Mouse (Mus musculus) C2C12 (cell line): ENCODE results near the gene Agtrap. TPM values are rescaled to one million over a fixed set of nuclear protein-coding genes. Genes with fewer than 3 reads are reported as not detected.
"Not testable (repeated sequence)": the region's sequence is repeated elsewhere in the genome, so short reads cannot be mapped to it uniquely, and the experiment has no call there.

Experiments used
- H3K27me3 ChIP-seq: one replicate; pipeline ENCODE4 v1.6.1; 2011; ENCODE audit not compliant: control insufficient read depth, insufficient read depth, insufficient read length
- H3K36me3 ChIP-seq: one replicate; pipeline ENCODE4 v1.6.1; 2011; ENCODE audit not compliant: control insufficient read depth, insufficient read depth
- H3K4me3 ChIP-seq: one replicate; pipeline ENCODE4 v1.5.1; 2011; ENCODE audit warnings: mild to moderate bottlenecking, control low read depth; ENCODE audit not compliant: poor library complexity, insufficient read depth, severe bottlenecking
- H3K79me2 ChIP-seq: one replicate; pipeline ENCODE4 v1.6.1; 2011; ENCODE audit not compliant: control insufficient read depth, insufficient read depth
- H3K79me3 ChIP-seq: one replicate; pipeline ENCODE4 v1.6.1; 2011; ENCODE audit warnings: low read depth, control low read depth
- H3ac ChIP-seq: one replicate; pipeline ENCODE3; 2011; ENCODE audit warnings: low read depth; ENCODE audit not compliant: control insufficient read depth, insufficient read length
- CEBPB ChIP-seq: IDR thresholded peaks from one replicate; pipeline ENCODE4 v1.6.1; 2011; ENCODE audit warnings: low read depth, mild to moderate bottlenecking, control low read depth, moderate library complexity
- CTCF ChIP-seq: IDR thresholded peaks from one replicate; pipeline ENCODE4 v1.5.1; 2011; ENCODE audit not compliant: control insufficient read depth, insufficient read depth, insufficient read length
- FOSL1 ChIP-seq: IDR thresholded peaks from one replicate; pipeline ENCODE4 v1.8.0; 2011; ENCODE audit warnings: mild to moderate bottlenecking, low read length; ENCODE audit not compliant: poor library complexity, insufficient read depth, severe bottlenecking
- MAX ChIP-seq: IDR thresholded peaks from one replicate; pipeline ENCODE4 v1.6.1; 2011; ENCODE audit warnings: mild to moderate bottlenecking, control low read depth
- MYOD1 ChIP-seq: IDR thresholded peaks from one replicate; pipeline ENCODE4 v1.6.1; 2011; ENCODE audit warnings: low read depth; ENCODE audit not compliant: control insufficient read depth, insufficient read length
- MYOG ChIP-seq: IDR thresholded peaks from one replicate; pipeline ENCODE4 v1.6.1; 2011; ENCODE audit not compliant: control insufficient read depth, insufficient read length; ENCODE audit errors: extremely low read depth
- USF1 ChIP-seq: IDR thresholded peaks from one replicate; pipeline ENCODE4 v1.6.1; 2011; ENCODE audit warnings: low read depth, mild to moderate bottlenecking, control low read depth, moderate library complexity
- polyA plus RNA-seq: library from polyadenylated mRNA; unstranded; fragments of >200 nt; fragmentation: generic; extraction: Trizol; gene quantifications from one replicate; pipeline ENCODE4 v1.2.1, GENCODE M21; 2012; ENCODE audit warnings: missing spikeins

Gene Agtrap
- polyA plus RNA-seq, 1 experiment = 8.2 TPM

DNA sequence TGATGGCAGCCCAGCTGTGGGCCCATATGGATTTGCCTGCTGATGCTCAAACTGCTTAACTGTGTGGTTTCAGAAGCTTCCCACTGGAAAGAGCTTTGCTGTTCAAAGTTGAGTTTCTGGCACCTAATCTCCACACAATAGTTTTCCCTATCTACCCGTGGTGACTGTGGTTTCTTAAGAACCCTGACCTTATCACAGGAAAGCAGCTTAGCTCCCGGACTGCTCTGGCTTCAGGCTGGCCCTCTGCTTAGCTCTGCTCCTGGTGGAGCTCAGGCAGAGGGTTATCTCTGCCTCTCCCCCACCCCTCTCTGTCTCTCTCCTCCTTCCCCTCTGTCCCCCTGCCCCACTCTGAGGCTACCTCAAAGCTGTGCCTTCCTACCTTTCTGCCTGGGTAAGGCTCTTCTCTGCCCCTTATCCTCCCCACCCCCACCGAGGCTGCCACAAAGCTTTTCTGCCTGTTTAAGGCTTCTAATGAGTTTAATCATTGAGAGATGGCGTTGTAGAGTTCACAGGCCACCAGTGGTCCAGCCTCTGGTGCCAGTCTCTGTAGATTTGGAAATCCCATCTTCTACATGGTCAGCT lies 41.3 kb downstream of the Agtrap start:
- no peak overlapping the region for H3ac ChIP-seq
- H3K4me3 ChIP-seq = no peak overlapping the region
- H3K27me3 ChIP-seq = no peaks in the 10 kb centered on the region
- peaks cover 2% of the 10 kb centered on the region for H3K79me2 ChIP-seq
- no peak for TF ChIP-seq USF1
- no peak for TF ChIP-seq MYOD1
- no peak for TF ChIP-seq CTCF
- no peak for TF ChIP-seq CEBPB
- TF ChIP-seq MAX = no peak
- TF ChIP-seq MYOG = no peak
- no peak for TF ChIP-seq FOSL1
- H3K79me3 ChIP-seq = peaks cover 3% of the 10 kb centered on the region
- peaks cover 48% of the 10 kb centered on the region for H3K36me3 ChIP-seq

DNA sequence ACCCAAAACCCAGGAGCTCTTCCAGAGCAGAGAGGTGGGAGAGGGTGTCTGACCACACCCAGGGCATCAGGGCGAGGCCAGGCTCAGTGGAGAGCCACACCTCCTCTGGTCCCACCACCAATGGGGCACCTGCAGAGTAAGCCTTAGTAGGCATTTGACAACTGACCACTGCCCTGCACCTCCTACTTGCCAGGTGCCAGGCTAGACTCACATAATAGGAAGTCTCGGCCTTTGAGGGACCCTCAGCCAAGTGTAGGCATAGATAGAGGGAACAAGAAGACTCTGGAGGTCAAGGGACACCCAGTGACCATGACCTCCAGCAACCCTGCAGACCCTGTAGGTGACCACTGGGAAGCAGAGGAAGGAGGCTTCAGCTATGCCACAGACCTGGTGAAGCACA lies 43.7 kb downstream of the Agtrap start:
- no peak overlapping the region for H3K4me3 ChIP-seq
- no peak overlapping the region for H3ac ChIP-seq
- peaks cover 26% of the 10 kb centered on the region for H3K79me2 ChIP-seq
- no peaks in the 10 kb centered on the region for H3K27me3 ChIP-seq
- TF ChIP-seq MYOD1 = no peak
- no peak for TF ChIP-seq CEBPB
- no peak for TF ChIP-seq MAX
- no peak for TF ChIP-seq CTCF
- no peak for TF ChIP-seq FOSL1
- TF ChIP-seq MYOG = no peak
- H3K36me3 ChIP-seq = peaks cover 34% of the 10 kb centered on the region
- peaks cover 6% of the 10 kb centered on the region for H3K79me3 ChIP-seq

- H3K27me3 ChIP-seq, H3K79me3 ChIP-seq, H3ac ChIP-seq, H3K4me3 ChIP-seq: not testable (repeated sequence)
- peaks cover 30% of the 10 kb centered on the region for H3K79me2 ChIP-seq
- peaks cover 30% of the 10 kb centered on the region for H3K36me3 ChIP-seq
Measured at GRCm38 (mm10) chr4:148043327-148043726, 44.5 kb downstream of the Agtrap start.

DNA sequence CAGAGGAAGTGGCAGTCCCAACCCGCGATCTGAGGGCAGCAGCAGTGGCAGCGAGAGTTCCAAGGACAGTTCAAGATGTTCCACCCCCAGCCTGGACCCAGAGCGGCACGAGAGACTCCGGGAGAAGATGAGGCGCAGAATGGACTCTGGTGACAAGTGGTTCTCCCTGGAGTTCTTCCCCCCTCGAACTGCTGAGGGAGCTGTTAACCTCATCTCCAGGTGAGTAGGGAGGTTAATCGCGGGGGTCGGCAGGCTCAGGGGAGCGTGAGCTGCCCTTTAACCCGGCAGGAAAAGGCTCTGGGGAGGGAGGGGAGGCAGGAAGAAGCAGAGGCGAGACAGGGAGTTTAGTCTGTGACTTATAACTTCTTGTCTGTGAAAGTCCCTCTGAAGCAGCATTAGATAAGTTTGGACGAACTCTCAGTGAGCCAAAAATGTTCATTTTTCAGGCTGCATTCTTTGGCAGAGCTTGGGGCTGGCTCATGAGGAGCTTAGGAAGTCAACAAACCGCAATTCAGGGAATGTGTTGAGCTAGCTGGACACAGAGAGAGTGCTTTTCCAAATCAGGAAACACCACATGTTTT lies 46.1 kb downstream of the Agtrap start:
- peaks cover 10% of the 10 kb centered on the region for H3K79me3 ChIP-seq
- peaks cover 17% of the 10 kb centered on the region for H3K36me3 ChIP-seq
- peaks cover 41% of the 10 kb centered on the region for H3K79me2 ChIP-seq
- peak overlapping the region; percentile 28 for H3K4me3 ChIP-seq
- no peaks in the 10 kb centered on the region for H3K27me3 ChIP-seq
- no peak for TF ChIP-seq MYOG
- peak overlapping the region; percentile 51 for H3ac ChIP-seq

DNA sequence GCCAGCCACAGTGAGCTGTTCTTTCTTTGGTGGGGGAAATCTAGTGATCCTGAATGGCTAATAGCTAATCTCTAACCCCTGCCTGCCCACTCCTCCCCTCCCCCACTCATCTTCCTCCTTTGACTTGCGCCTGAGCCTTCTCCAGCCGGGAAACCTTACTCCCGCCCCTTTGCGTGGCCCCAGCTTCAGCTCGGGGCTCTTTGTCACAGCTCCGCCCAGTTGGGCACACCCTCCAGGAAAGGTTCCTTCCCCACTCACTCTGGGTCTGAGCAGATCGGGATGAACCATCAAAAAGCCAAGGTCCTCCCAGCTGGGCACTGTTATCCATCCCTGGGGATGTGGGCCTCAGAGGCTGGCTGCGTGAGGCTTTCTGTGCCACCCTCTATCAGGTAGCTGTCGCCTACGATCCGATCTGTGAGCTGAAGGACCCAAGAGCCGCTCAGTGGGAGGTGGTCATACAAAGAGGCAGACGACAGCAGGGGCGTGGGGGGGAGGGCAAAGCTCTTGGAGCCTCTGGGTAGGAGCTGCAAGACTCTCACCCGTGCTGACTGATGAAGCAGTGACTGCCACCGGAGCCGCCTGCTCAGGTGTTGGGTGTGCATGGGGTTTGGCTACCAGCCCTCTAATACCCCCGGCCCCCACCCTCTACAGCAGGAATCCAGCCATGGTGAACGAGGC lies 46.8 kb downstream of the Agtrap start:
- peaks cover 17% of the 10 kb centered on the region for H3K36me3 ChIP-seq
- H3ac ChIP-seq = peak overlapping the region; percentile 51
- H3K79me2 ChIP-seq = peaks cover 41% of the 10 kb centered on the region
- H3K79me3 ChIP-seq = peaks cover 10% of the 10 kb centered on the region
- peak overlapping the region; percentile 28 for H3K4me3 ChIP-seq
- no peaks in the 10 kb centered on the region for H3K27me3 ChIP-seq
- TF ChIP-seq MAX (no peak), MYOD1 (no peak), MYOG (no peak), CEBPB (no peak), FOSL1 (no peak), CTCF (no peak), USF1 (no peak)

- Histone ChIP-seq H3K79me3 (peaks cover 10% of the 10 kb centered on the region), H3K79me2 (peaks cover 41% of the 10 kb centered on the region), H3ac (peak overlapping the region; percentile 2), H3K36me3 (peaks cover 17% of the 10 kb centered on the region), H3K27me3 (no peaks in the 10 kb centered on the region), H3K4me3 (peak overlapping the region; percentile 75)
- TF ChIP-seq CTCF (no peak), MYOD1 (no peak), CEBPB (no peak), MAX (no peak), MYOG (no peak), USF1 (no peak), FOSL1 (no peak)
Measured at GRCm38 (mm10) chr4:148040029-148040830, 47.6 kb downstream of the Agtrap start.
